Mouse (Mus musculus) forebrain, postnatal 0 days (tissue): Measurements from ENCODE around the gene Pklr. TPM values are rescaled to one million over a fixed set of nuclear protein-coding genes. Genes with fewer than 3 reads are reported as not detected.

Experiments used
- ATAC-seq: fragments of 200-750 bp; cut with Nextera tagmentation; 2 replicates; pipeline ENCODE4 v1.8.0; 2017; ENCODE audit warnings: mild to moderate bottlenecking, moderate library complexity
- DNase-seq: peaks from one replicate; pipeline ENCODE4 v3.0.0-alpha.2; 2015
- H3K27ac ChIP-seq: fragments of 300-500 bp; sonication (generic); 2 replicates; pipeline ENCODE4 v1.5.1; 2014; ENCODE audit warnings: low read depth, mild to moderate bottlenecking, antibody characterized with exemption, low read length, moderate library complexity, mixed read lengths
- H3K27me3 ChIP-seq: fragments of 300-500 bp; sonication (generic); 2 replicates; pipeline ENCODE4 v1.6.1; 2014; ENCODE audit warnings: mild to moderate bottlenecking, low read length, mixed read lengths; ENCODE audit not compliant: insufficient read depth
- H3K36me3 ChIP-seq: fragments of 300-500 bp; sonication (generic); 2 replicates; pipeline ENCODE4 v1.6.1; 2014; ENCODE audit warnings: mild to moderate bottlenecking, moderate library complexity; ENCODE audit not compliant: insufficient read depth
- H3K4me1 ChIP-seq: fragments of 300-500 bp; sonication (generic); 2 replicates; pipeline ENCODE4 v1.6.1; 2014; ENCODE audit warnings: antibody characterized with exemption; ENCODE audit not compliant: insufficient read depth
- H3K4me2 ChIP-seq: fragments of 300-500 bp; sonication (generic); 2 replicates; pipeline ENCODE4 v1.6.1; 2014; ENCODE audit warnings: low read depth, mild to moderate bottlenecking, moderate library complexity
- H3K4me3 ChIP-seq: fragments of 300-500 bp; sonication (generic); 2 replicates; pipeline ENCODE4 v1.5.1; 2014; ENCODE audit warnings: low read depth, low read length, mixed read lengths
- H3K9ac ChIP-seq: fragments of 300-500 bp; sonication (generic); 2 replicates; pipeline ENCODE4 v1.6.1; 2014; ENCODE audit warnings: mild to moderate bottlenecking
- H3K9me3 ChIP-seq: fragments of 300-500 bp; sonication (generic); 2 replicates; pipeline ENCODE4 v1.6.1; 2016; ENCODE audit warnings: low read length
- CTCF ChIP-seq: sonication (generic); IDR thresholded peaks from 2 replicates; pipeline ENCODE4 v1.5.1; 2016; ENCODE audit warnings: antibody characterized with exemption, control low read depth, low read depth
- WGBS: fragments of 180-500 bp; shearing (Covaris S2); extraction: QIAGEN DNeasy Blood & Tissue Kit; methylation state at CpG from one replicate; pipeline ENCODE4 v1.1.7; 2014; 5-methylcytosine and 5-hydroxymethylcytosine counted together
- polyA plus RNA-seq: library from polyadenylated mRNA; unstranded; fragments of >200 nt; fragmentation: Nextera tagmentation; extraction: Ambion mirVana; gene quantifications from 2 replicates; pipeline ENCODE4 v1.2.1, GENCODE M21; 2015
- total RNA-seq: library from RNA; depleted of rRNA; stranded (reverse); fragments of >200 nt; gene quantifications from 2 replicates; pipeline ENCODE4 v1.2.3, GENCODE M21; 2014

Gene Pklr
- total and polyA plus RNA-seq, 2 experiments from 2014 or later = 0.19 to 0.76 TPM

DNA sequence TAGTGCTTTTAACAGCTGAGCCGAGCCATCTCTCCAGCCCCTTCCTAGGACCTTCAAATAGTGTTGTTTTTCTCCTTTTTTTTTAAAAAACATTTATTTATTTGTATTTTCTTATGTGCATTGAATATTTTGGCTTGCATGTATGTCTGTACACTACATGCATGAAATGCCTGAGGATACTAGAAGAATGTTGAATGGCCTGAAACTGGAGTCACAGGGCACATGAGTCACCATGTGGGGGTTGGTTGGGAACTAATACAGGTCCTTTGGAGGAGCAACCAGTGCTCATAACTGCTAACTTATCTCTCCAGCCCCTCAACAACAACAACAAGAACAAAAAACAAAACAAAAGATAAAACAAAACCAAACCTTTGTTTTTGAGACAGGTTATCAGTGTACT lies 27.2 kb downstream of the Pklr start:
- Histone ChIP-seq H3K36me3 (peaks cover 13% of the 10 kb centered on the region; the same call in 1 of the 2 replicates), H3K4me2 (no peak overlapping the region), H3K4me1 (peaks cover 12% of the 10 kb centered on the region), H3K4me3 (no peak overlapping the region), H3K9ac (no peak overlapping the region), H3K27ac (no peak overlapping the region), H3K27me3 (no peaks in the 10 kb centered on the region), H3K9me3 (no peaks in the 10 kb centered on the region)
- WGBS = 76% methylated on average over 1 of the region's 1 CpGs
- ATAC-seq = no peak
- no peak for DNase-seq
- TF ChIP-seq CTCF = no peak

DNA sequence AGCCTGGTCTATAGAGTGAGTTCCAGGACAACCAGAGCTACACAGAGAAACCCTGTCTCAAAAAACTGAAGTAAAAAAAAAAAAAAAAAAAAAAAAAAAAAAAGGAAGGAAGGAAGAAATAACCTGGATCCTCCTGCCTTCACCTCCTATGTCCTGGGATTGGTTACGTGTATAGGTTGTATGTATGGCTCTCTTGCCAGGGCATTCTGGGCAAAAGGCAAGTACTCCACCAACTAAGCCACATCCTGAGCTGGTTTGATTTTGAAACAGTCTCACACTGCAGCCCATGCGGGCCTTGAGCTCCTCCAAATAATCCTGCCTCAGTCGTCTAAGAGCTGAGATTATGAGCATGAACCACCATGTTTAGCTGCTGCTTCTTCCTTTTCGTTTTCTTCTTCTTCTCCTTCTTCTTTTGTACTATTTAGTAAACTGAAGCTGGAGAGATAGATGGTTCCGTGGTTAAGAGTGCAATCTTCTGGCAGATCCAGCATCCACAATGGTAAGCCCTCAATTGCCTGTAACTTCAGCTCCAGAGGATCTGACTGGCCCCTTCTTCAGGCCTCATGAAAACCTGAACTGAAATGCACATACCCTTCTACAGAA lies 27.8 kb downstream of the Pklr start:
- Histone ChIP-seq H3K9ac (no peak overlapping the region), H3K27ac (0 out of 2 replicates have a peak overlapping the region, but pooled peaks have one; percentile 88), H3K4me2 (peak overlapping the region; percentile 66; the same call in 1 of the 2 replicates)

DNA sequence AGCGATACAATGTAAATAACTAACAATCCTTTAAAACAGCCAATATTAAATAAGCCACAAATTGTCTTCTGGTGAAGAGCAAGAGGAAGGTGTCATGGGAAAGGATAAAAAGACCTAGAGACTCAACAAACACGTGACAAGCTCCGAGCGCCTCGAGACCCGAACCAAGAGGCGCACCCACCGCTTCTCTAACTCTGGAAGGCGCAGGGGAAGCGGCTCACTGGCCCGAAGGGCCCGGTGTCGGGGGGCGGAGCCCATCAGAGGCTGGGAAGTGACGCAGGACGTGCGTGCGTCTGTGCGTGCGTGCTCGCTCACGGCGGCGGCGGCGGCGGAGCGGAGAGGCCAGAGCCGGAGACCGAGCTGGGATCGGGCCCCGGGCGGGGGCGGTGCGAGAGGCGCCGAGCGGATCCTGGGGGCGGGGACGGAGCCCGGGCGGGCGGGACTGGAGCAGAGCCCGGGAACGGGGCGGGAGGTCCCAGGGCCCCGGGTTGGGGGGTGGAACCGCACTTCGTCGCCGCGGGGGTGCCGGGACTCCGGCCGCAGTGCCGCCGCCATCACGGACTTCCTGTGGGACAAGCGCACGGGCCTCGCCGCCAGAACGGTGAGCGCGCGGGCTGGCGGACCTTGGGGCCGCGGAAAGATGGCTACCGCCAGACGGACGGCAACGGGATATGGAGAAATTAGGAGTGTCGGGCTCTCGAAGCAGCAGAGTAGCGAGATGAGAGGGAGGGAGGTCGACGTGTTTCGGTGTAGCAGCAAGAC lies 28.7 kb downstream of the Pklr start, which contains the start of gene Clk2:
TSS of gene Clk2 (plus strand) at position 290 of the 762 bp plus-strand sequence.
- TF ChIP-seq CTCF = no peak
- Histone ChIP-seq H3K9me3 (no peaks in the 10 kb centered on the region), H3K27ac (peak within 1 kb of the TSS; percentile 88), H3K4me3 (peak within 1 kb of the TSS; percentile 86), H3K4me1 (peaks cover 5% of the 10 kb centered on the region), H3K9ac (peak within 1 kb of the TSS; percentile 87), H3K36me3 (peaks cover 29% of the 10 kb centered on the region), H3K27me3 (no peaks in the 10 kb centered on the region), H3K4me2 (peak within 1 kb of the TSS; percentile 66)
- WGBS = under 1% methylated on average over 79 of the region's 79 CpGs
- DNase-seq (peak; percentile 94), ATAC-seq (peak; percentile 98)

More for the DNA sequence above, 27.8 kb downstream of the Pklr start:
- peak overlapping the region; percentile 86 for H3K4me3 ChIP-seq
- WGBS = 72% methylated on average over 5 of the region's 5 CpGs
- H3K4me1 ChIP-seq = peaks cover 8% of the 10 kb centered on the region
- H3K27me3 ChIP-seq = no peaks in the 10 kb centered on the region
- no peak for TF ChIP-seq CTCF
- ATAC-seq = no peak
- peaks cover 19% of the 10 kb centered on the region for H3K36me3 ChIP-seq
- DNase-seq = no peak
- H3K9me3 ChIP-seq = no peaks in the 10 kb centered on the region

DNA sequence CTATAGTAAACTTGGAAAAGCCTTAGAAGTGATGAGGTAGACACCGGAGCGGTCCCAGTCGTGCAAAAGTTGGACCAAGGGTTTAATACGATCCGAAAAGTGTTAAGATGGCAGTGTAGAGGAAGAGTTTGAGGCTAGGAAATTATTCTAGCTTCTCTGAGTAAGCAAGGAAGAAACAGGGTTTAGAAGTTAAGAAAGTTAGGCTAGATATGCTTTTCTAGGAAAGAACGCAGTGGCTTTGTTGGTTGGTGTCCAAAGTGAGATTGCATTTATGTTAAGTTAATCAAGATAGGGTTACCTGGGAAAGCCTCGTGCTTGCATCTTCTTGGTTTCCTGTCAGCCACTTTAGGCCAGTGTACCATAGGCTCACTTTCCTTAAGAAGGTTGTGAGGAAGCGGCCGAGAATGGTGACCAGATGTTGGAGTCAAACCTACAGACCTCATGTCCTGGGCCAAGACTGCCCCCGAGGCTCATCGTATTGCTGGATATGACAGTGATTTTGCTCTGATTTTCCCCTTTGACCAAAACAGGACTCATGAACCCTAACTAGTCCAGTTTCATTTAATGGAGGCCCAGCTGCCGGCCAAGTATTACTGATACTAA lies 29.4 kb downstream of the Pklr start:
- H3K4me3 ChIP-seq = peak overlapping the region; percentile 86
- H3K9ac ChIP-seq = peak overlapping the region; percentile 87
- peaks cover 5% of the 10 kb centered on the region for H3K4me1 ChIP-seq
- peak overlapping the region; percentile 88 for H3K27ac ChIP-seq
- peak overlapping the region; percentile 66 for H3K4me2 ChIP-seq
- WGBS = 26% methylated on average over 12 of the region's 12 CpGs
- H3K9me3 ChIP-seq = no peaks in the 10 kb centered on the region
- peaks cover 35% of the 10 kb centered on the region for H3K36me3 ChIP-seq
- ATAC-seq (no peak), DNase-seq (no peak)
- no peak for TF ChIP-seq CTCF
- H3K27me3 ChIP-seq = no peaks in the 10 kb centered on the region

DNA sequence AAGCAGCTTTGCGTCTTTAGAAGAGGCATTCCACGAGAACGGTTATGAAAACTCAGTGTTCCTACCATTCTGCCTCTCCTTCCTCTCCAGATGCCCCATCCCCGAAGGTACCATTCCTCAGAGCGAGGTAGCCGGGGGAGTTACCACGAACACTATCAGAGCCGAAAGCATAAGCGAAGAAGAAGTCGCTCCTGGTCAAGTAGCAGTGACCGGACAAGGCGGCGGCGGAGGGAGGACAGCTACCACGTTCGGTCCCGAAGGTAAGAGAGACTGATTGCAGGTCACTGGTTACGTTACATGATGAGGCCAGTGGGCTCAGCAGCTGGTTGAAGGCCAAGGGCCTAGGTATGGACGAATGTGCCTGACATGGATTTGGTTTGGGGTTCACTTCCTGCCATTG lies 31.0 kb downstream of the Pklr start:
- Histone ChIP-seq H3K36me3 (peaks cover 48% of the 10 kb centered on the region), H3K9me3 (no peaks in the 10 kb centered on the region), H3K27me3 (no peaks in the 10 kb centered on the region), H3K4me3 (no peak overlapping the region), H3K9ac (no peak overlapping the region), H3K27ac (no peak overlapping the region), H3K4me2 (no peak overlapping the region), H3K4me1 (peaks cover 5% of the 10 kb centered on the region)
- DNase-seq (no peak), ATAC-seq (no peak)
- WGBS = 96% methylated on average over 19 of the region's 19 CpGs
- TF ChIP-seq CTCF = no peak

DNA sequence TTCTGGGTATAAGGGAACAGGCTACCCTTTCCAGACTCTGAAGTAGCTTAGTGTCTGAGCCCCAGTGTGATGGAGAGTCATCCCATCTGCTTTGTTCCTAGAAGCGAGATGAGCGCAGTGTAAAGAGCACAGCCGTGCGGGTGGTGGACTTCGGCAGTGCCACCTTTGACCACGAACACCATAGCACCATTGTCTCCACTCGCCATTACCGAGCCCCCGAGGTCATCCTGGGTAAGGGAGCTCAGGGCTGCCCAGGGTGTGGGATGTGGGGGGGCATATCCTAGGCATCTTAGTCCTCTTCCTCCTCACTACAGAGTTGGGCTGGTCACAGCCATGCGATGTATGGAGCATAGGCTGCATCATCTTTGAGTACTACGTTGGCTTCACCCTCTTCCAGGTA lies 38.9 kb downstream of the Pklr start:
- no peak for DNase-seq
- no peak for TF ChIP-seq CTCF
- Histone ChIP-seq H3K4me2 (no peak overlapping the region), H3K36me3 (peaks cover 69% of the 10 kb centered on the region), H3K9ac (no peak overlapping the region), H3K4me3 (no peak overlapping the region), H3K27me3 (no peaks in the 10 kb centered on the region), H3K27ac (no peak overlapping the region), H3K9me3 (no peaks in the 10 kb centered on the region), H3K4me1 (peaks cover 8% of the 10 kb centered on the region)
- ATAC-seq = no peak
- WGBS = 94% methylated on average over 11 of the region's 11 CpGs

DNA sequence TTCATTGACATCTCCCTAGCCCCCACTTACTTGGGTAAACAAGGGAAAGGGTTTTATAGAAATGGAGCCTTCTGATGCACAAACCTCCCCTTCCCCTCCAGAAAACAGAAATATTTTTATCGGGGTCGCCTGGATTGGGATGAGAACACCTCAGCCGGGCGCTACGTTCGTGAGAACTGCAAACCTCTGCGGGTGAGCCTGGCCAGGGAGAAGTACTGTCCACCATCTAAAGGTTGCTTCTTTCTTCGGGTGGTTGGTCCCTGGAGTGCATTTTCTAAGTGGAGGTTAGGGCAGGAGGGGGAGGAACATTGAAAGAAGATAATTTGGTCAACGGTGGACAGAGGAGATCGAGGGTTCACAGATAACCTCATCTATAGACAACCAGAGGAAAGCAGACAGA lies 39.6 kb downstream of the Pklr start:
- H3K4me2 ChIP-seq = no peak overlapping the region
- no peaks in the 10 kb centered on the region for H3K27me3 ChIP-seq
- WGBS = 93% methylated on average over 10 of the region's 10 CpGs
- DNase-seq (no peak), ATAC-seq (no peak)
- H3K4me1 ChIP-seq = peaks cover 8% of the 10 kb centered on the region
- no peak overlapping the region for H3K9ac ChIP-seq
- no peak for TF ChIP-seq CTCF
- no peak overlapping the region for H3K4me3 ChIP-seq
- peaks cover 69% of the 10 kb centered on the region for H3K36me3 ChIP-seq
- no peaks in the 10 kb centered on the region for H3K9me3 ChIP-seq
- H3K27ac ChIP-seq = no peak overlapping the region
